Mouse (Mus musculus) lung, adult 2 months (tissue): ENCODE results near the gene Pla2g15.

Experiments
- CTCF ChIP-seq: fragments of 200-500 bp; IDR thresholded peaks from 2 replicates; pipeline ENCODE4 v1.5.1; 2011; ENCODE audit warnings: mild to moderate bottlenecking, low read length, control low read depth; ENCODE audit not compliant: insufficient read depth
- POLR2A ChIP-seq: fragments of 200-500 bp; IDR thresholded peaks from 2 replicates; pipeline ENCODE4 v1.6.1; 2011; ENCODE audit warnings: low read depth, mild to moderate bottlenecking, control low read depth, low read length, borderline replicate concordance; ENCODE audit errors: extremely low read depth

DNA sequence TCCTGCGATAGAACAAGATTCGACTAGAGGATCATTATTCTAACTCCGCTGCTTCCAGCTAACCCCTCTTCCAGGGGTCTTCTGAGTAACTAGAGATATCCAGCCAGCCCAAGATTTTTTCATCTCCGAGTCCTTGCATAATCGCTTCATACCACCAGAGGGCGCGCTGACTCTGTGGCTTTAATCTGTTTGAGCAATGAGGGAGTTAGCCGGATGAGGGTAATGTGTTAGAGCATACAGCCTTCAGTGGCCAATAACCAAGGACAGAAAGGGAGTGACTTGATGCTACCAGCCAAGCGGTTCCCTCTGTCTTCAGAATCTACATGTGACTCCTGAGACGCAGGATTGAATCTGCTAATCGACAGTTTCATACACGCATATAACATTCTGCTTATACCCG lies 9.4 kb upstream of the Pla2g15 start:
- TF ChIP-seq CTCF (peak; percentile 74), POLR2A (no peak)
